Mouse (Mus musculus): ENCODE results near the gene Sirpa. TPM values are rescaled to one million over a fixed set of nuclear protein-coding genes. Genes with fewer than 3 reads are reported as not detected.
A peak's percentile ranks its signal among the peaks of the same experiment; 100 is the strongest.

Gene Sirpa
- polyA plus RNA-seq, 1 experiment from 2014 or later: 30.1 TPM

GRCm38 (mm10) chr2:129580656-129581055 is 12.0 kb upstream of the Sirpa start:
- Histone ChIP-seq H3K27me3 (replicated peaks; ENCODE audit: insufficient read depth, low read length) (no peaks in the 10 kb centered on the region), H3K4me1 (ENCODE audit: insufficient read depth, low read depth, low read length) (no peaks in the 10 kb centered on the region), H3K9ac (replicated peaks; ENCODE audit: low read depth) (no peak overlapping the region), H3K4me3 (ENCODE audit: low read depth, low read length) (no peak overlapping the region), H3K36me3 (ENCODE audit: insufficient read depth, low read length) (no peaks in the 10 kb centered on the region), H3K4me2 (replicated peaks; ENCODE audit: low read depth, low read length) (no peak overlapping the region), H3K27ac (ENCODE audit: low read length) (no peak overlapping the region), H3K9me3 (ENCODE audit: low read length) (no peaks in the 10 kb centered on the region)
- DNase-seq (ENCODE audit: low spot score) (no peak), ATAC-seq (no peak)
- TF ChIP-seq EP300 (IDR thresholded peaks at IDR 0.05) (no peak), CTCF (IDR thresholded peaks at IDR 0.05) (no peak)
- 74% methylated on average over 4 of the region's 4 CpGs for WGBS

GRCm38 (mm10) chr2:129581826-129582225 is 10.8 kb upstream of the Sirpa start:
- Histone ChIP-seq H3K27me3 (replicated peaks; ENCODE audit: insufficient read depth, low read length) (no peaks in the 10 kb centered on the region), H3K4me3 (ENCODE audit: low read depth, low read length) (no peak overlapping the region), H3K36me3 (ENCODE audit: insufficient read depth, low read length) (no peaks in the 10 kb centered on the region), H3K9me3 (ENCODE audit: low read length) (no peaks in the 10 kb centered on the region), H3K4me1 (ENCODE audit: insufficient read depth, low read depth, low read length) (no peaks in the 10 kb centered on the region), H3K4me2 (replicated peaks; ENCODE audit: low read depth, low read length) (no peak overlapping the region), H3K9ac (replicated peaks; ENCODE audit: low read depth) (no peak overlapping the region), H3K27ac (ENCODE audit: low read length) (no peak overlapping the region)
- 31% methylated on average over 3 of the region's 3 CpGs for WGBS
- ATAC-seq (0 out of 2 replicates have a peak, but pooled peaks have one; percentile 4), DNase-seq (ENCODE audit: low spot score) (no peak)
- no peak for TF ChIP-seq CTCF (IDR thresholded peaks at IDR 0.05)
- TF ChIP-seq EP300 (IDR thresholded peaks at IDR 0.05): no peak

- WGBS: 61% methylated on average over 4 of the region's 4 CpGs
- Histone ChIP-seq H3K9me3 (ENCODE audit: low read length) (no peaks in the 10 kb centered on the region), H3K4me1 (ENCODE audit: insufficient read depth, low read depth, low read length) (no peaks in the 10 kb centered on the region), H3K4me2 (replicated peaks; ENCODE audit: low read depth, low read length) (no peak overlapping the region), H3K27me3 (replicated peaks; ENCODE audit: insufficient read depth, low read length) (no peaks in the 10 kb centered on the region), H3K36me3 (ENCODE audit: insufficient read depth, low read length) (no peaks in the 10 kb centered on the region), H3K27ac (ENCODE audit: low read length) (no peak overlapping the region), H3K9ac (replicated peaks; ENCODE audit: low read depth) (no peak overlapping the region), H3K4me3 (ENCODE audit: low read depth, low read length) (no peak overlapping the region)
- ATAC-seq (peak; percentile 33; the same call in 1 of the 2 replicates), DNase-seq (ENCODE audit: low spot score) (no peak)
- no peak for TF ChIP-seq EP300 (IDR thresholded peaks at IDR 0.05)
- no peak for TF ChIP-seq CTCF (IDR thresholded peaks at IDR 0.05)
Observed at GRCm38 (mm10) chr2:129582261-129582660, 10.4 kb upstream of the Sirpa start.

GRCm38 (mm10) chr2:129584905-129585304 is 7.7 kb upstream of the Sirpa start:
- Histone ChIP-seq H3K27me3 (replicated peaks; ENCODE audit: insufficient read depth, low read length) (no peaks in the 10 kb centered on the region), H3K36me3 (ENCODE audit: insufficient read depth, low read length) (no peaks in the 10 kb centered on the region), H3K4me3 (ENCODE audit: low read depth, low read length) (no peak overlapping the region), H3K4me1 (ENCODE audit: insufficient read depth, low read depth, low read length) (no peaks in the 10 kb centered on the region), H3K9ac (replicated peaks; ENCODE audit: low read depth) (no peak overlapping the region), H3K27ac (ENCODE audit: low read length) (no peak overlapping the region), H3K9me3 (ENCODE audit: low read length) (no peaks in the 10 kb centered on the region), H3K4me2 (replicated peaks; ENCODE audit: low read depth, low read length) (no peak overlapping the region)
- WGBS: 21% methylated on average over 1 of the region's 1 CpGs
- no peak for ATAC-seq
- DNase-seq (ENCODE audit: low spot score): no peak
- TF ChIP-seq CTCF (IDR thresholded peaks at IDR 0.05) (no peak), EP300 (IDR thresholded peaks at IDR 0.05) (no peak)

GRCm38 (mm10) chr2:129585904-129586514 is 6.6 kb upstream of the Sirpa start:
- Histone ChIP-seq H3K36me3 (ENCODE audit: insufficient read depth, low read length) (no peaks in the 10 kb centered on the region), H3K4me1 (ENCODE audit: insufficient read depth, low read depth, low read length) (no peaks in the 10 kb centered on the region), H3K4me2 (replicated peaks; ENCODE audit: low read depth, low read length) (no peak overlapping the region), H3K9me3 (ENCODE audit: low read length) (no peaks in the 10 kb centered on the region), H3K9ac (replicated peaks; ENCODE audit: low read depth) (no peak overlapping the region), H3K4me3 (ENCODE audit: low read depth, low read length) (no peak overlapping the region), H3K27me3 (replicated peaks; ENCODE audit: insufficient read depth, low read length) (no peaks in the 10 kb centered on the region), H3K27ac (ENCODE audit: low read length) (no peak overlapping the region)
- DNase-seq (ENCODE audit: low spot score) (peak; percentile 32), ATAC-seq (peak; percentile 32)
- TF ChIP-seq CTCF (IDR thresholded peaks at IDR 0.05) (no peak), EP300 (IDR thresholded peaks at IDR 0.05) (no peak)
- 70% methylated on average over 11 of the region's 11 CpGs for WGBS

GRCm38 (mm10) chr2:129587241-129587640 is 5.4 kb upstream of the Sirpa start:
- no peak for TF ChIP-seq EP300 (IDR thresholded peaks at IDR 0.05)
- no peak for TF ChIP-seq CTCF (IDR thresholded peaks at IDR 0.05)
- ATAC-seq: no peak
- WGBS: 54% methylated on average over 3 of the region's 3 CpGs
- Histone ChIP-seq H3K4me2 (replicated peaks; ENCODE audit: low read depth, low read length) (no peak overlapping the region), H3K27me3 (replicated peaks; ENCODE audit: insufficient read depth, low read length) (no peaks in the 10 kb centered on the region), H3K36me3 (ENCODE audit: insufficient read depth, low read length) (no peaks in the 10 kb centered on the region), H3K9ac (replicated peaks; ENCODE audit: low read depth) (no peak overlapping the region), H3K4me3 (ENCODE audit: low read depth, low read length) (no peak overlapping the region), H3K4me1 (ENCODE audit: insufficient read depth, low read depth, low read length) (no peaks in the 10 kb centered on the region), H3K9me3 (ENCODE audit: low read length) (no peaks in the 10 kb centered on the region), H3K27ac (ENCODE audit: low read length) (no peak overlapping the region)
- no peak for DNase-seq (ENCODE audit: low spot score)

Measured in lung, postnatal 0 days (tissue).